Mouse (Mus musculus) myocyte (in vitro differentiated cells): Measurements from ENCODE around the gene Dido1. TPM values are rescaled to one million over a fixed set of nuclear protein-coding genes. Genes with fewer than 3 reads are reported as not detected.
"Not testable (repeated sequence)": the region's sequence is repeated elsewhere in the genome, so short reads cannot be mapped to it uniquely, and the experiment has no call there.

Experiments used
- H3K27me3 ChIP-seq: one replicate; pipeline ENCODE4 v1.6.1; 2011; ENCODE audit not compliant: control insufficient read depth, insufficient read depth, insufficient read length
- H3K36me3 ChIP-seq: one replicate; pipeline ENCODE4 v1.6.1; 2011; ENCODE audit not compliant: control insufficient read depth, insufficient read depth
- H3K4me2 ChIP-seq: one replicate; pipeline ENCODE4 v1.6.1; 2011; ENCODE audit warnings: low read depth, control low read depth
- H3K4me3 ChIP-seq: one replicate; pipeline ENCODE4 v1.5.1; 2011; ENCODE audit warnings: mild to moderate bottlenecking, control low read depth, moderate library complexity
- H3K79me2 ChIP-seq: one replicate; pipeline ENCODE4 v1.6.1; 2011; ENCODE audit not compliant: control insufficient read depth, insufficient read depth
- H3ac ChIP-seq: one replicate; pipeline ENCODE4 v1.6.1; 2011; ENCODE audit not compliant: control insufficient read depth, insufficient read length
- CEBPB ChIP-seq: IDR thresholded peaks from 2 replicates; pipeline ENCODE4 v1.6.1; 2011; ENCODE audit warnings: mild to moderate bottlenecking, moderate library complexity; ENCODE audit not compliant: poor library complexity, insufficient read depth, severe bottlenecking
- E2F4 ChIP-seq: IDR thresholded peaks from one replicate; pipeline ENCODE4 v1.6.1; 2011; ENCODE audit warnings: mild to moderate bottlenecking, control low read depth, moderate library complexity; ENCODE audit not compliant: insufficient read depth
- MAX ChIP-seq: IDR thresholded peaks from one replicate; pipeline ENCODE4 v1.6.1; 2011; ENCODE audit warnings: low read depth, mild to moderate bottlenecking, control low read depth
- MYOD1 ChIP-seq, 3 experiments: IDR thresholded peaks; one replicate each; pipeline ENCODE4 v1.6.1; 2011; ENCODE audit warnings: control low read depth in 2 of 3, low read depth in 2 of 3, mild to moderate bottlenecking in 2 of 3, moderate library complexity in 1 of 3; ENCODE audit not compliant: insufficient read length in 2 of 3, control insufficient read depth in 1 of 3
- MYOG ChIP-seq, 3 experiments: IDR thresholded peaks; one replicate each; pipeline ENCODE4 v1.6.1; 2011; ENCODE audit warnings: control low read depth in 2 of 3, low read depth in 2 of 3, mild to moderate bottlenecking in 2 of 3; ENCODE audit not compliant: insufficient read length in 2 of 3, control insufficient read depth in 1 of 3, insufficient read depth in 1 of 3
- POLR2A ChIP-seq: IDR thresholded peaks from one replicate; pipeline ENCODE4 v1.6.1; 2011; ENCODE audit warnings: low read depth, mild to moderate bottlenecking, control low read depth, moderate library complexity; ENCODE audit not compliant: insufficient read length
- POLR2AphosphoS2 ChIP-seq: IDR thresholded peaks from one replicate; pipeline ENCODE4 v1.6.1; 2011; ENCODE audit warnings: low read depth, control low read depth; ENCODE audit not compliant: insufficient read length
- REST ChIP-seq: IDR thresholded peaks from one replicate; pipeline ENCODE4 v1.6.1; 2011; ENCODE audit warnings: mild to moderate bottlenecking, control low read depth, moderate library complexity; ENCODE audit not compliant: insufficient read depth, insufficient read length
- SRF ChIP-seq: IDR thresholded peaks from one replicate; pipeline ENCODE4 v1.6.1; 2011; ENCODE audit warnings: low read depth; ENCODE audit not compliant: control insufficient read depth, insufficient read length
- TCF12 ChIP-seq: IDR thresholded peaks from one replicate; pipeline ENCODE4 v1.6.1; 2011; ENCODE audit warnings: mild to moderate bottlenecking, control low read depth; ENCODE audit not compliant: poor library complexity, insufficient read depth, severe bottlenecking
- TCF3 ChIP-seq: IDR thresholded peaks from one replicate; pipeline ENCODE4 v1.6.1; 2011; ENCODE audit warnings: low read depth, control low read depth; ENCODE audit not compliant: insufficient read length
- USF1 ChIP-seq: IDR thresholded peaks from one replicate; pipeline ENCODE4 v1.6.1; 2011; ENCODE audit warnings: low read depth, mild to moderate bottlenecking, control low read depth, moderate library complexity
- polyA plus RNA-seq: library from polyadenylated mRNA; unstranded; fragments of >200 nt; fragmentation: generic; extraction: Trizol; gene quantifications from one replicate; pipeline ENCODE4 v1.2.1, GENCODE M21; 2012; ENCODE audit warnings: missing spikeins

Gene Dido1
- polyA plus RNA-seq, 1 experiment: 9.3 TPM

DNA sequence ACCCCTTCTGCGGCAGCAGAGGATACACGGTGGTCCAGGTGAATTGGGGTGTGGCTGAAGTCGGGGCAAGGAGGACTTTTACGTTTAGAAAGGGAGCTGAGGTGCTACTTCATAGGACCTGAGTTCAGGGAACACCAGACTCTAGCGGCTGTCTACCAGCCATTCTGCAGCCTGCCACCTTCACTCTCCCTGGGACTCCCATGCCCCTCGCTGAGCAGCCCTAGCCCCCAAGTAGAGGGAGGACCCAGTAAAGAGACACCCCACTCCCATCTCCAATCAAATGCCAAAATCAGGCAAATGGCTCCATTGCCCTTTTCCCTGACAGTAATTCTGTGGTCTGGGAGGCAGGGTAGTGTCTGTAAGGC, 15.6 kb upstream of the Dido1 start:
- no peak overlapping the region for H3K4me3 ChIP-seq
- peaks cover 27% of the 10 kb centered on the region for H3K36me3 ChIP-seq
- H3K4me2 ChIP-seq: peak overlapping the region; percentile 38
- H3ac ChIP-seq: no peak overlapping the region
- TF ChIP-seq POLR2A: no peak
- no peak for TF ChIP-seq TCF12
- no peak for TF ChIP-seq MAX
- no peaks in the 10 kb centered on the region for H3K79me2 ChIP-seq
- H3K27me3 ChIP-seq: no peaks in the 10 kb centered on the region

DNA sequence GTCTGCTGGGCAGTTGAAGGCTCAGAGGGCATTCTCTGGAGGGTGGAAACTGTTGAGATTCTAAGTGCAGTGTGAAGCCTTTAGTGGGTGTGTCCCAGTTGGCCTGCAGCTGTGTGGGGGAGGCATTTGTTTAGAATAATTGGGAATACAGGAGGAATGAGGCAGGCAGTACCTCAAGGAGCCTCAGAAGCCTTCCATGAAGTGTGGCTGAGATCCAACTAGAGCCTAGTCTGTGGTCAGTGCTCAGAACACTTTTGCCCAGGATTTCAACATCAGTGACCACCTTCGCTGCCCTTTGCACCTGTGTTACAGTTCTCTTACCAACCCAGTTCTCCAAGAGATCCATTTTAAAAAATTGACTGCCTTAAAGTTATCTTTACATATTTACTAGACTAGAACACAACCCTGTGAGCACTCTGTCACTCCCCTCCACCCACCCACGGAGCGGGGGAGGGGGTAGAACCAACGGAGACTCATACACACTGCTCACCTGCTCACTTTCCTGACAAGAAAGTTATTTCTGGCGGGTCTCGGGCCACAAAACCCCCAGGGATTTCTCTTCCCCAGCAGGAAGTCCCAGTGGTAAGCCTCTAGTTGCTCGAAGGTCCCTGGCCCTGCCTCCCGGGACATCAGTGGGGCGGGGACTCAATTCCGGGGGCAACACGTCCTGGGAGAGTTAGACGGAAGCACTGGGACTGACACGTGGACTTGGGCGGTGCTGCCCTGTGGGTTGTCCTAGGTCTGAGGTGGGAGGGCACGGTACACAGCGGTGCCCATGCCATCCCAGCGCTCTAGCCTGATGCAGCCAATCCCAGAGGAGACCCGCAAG, 15.0 kb upstream of the Dido1 start, which contains the start of gene Slc17a9:
Gene Slc17a9 (plus strand): TSS at position 679 of the 829 bp plus-strand sequence.
- no peak for TF ChIP-seq TCF12
- TF ChIP-seq POLR2AphosphoS2: peak; percentile 95
- TF ChIP-seq TCF3: no peak
- peak within 1 kb of the TSS; percentile 38 for H3K4me2 ChIP-seq
- H3K4me3 ChIP-seq: no peak within 1 kb of the TSS
- H3ac ChIP-seq: no peak within 1 kb of the TSS
- peaks cover 33% of the 10 kb centered on the region for H3K36me3 ChIP-seq
- H3K79me2 ChIP-seq: no peaks in the 10 kb centered on the region
- no peaks in the 10 kb centered on the region for H3K27me3 ChIP-seq

DNA sequence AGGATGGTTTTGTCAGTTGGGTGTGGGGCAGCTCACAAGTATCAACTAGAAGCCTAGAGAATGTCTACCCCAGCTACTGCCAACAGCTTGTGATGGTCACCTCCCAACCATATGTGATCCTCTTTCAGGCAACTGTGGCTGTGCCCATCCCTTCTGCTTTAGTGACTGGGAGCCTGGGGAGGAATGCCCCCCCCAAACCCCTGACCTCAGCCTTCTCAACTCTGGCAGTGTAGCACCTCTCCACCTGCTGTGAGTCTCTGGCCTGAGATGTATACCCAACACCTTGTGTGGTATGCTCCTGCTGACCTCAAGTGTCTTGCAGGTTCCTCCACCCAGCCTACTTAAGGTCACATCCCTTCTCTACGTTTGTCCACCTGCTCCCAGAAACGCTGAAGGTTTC, 14.1 kb upstream of the Dido1 start:
- H3K4me3 ChIP-seq: no peak overlapping the region
- no peak for TF ChIP-seq SRF
- TF ChIP-seq POLR2AphosphoS2: no peak
- no peak for TF ChIP-seq CEBPB
- TF ChIP-seq E2F4: no peak
- TF ChIP-seq MYOD1 (IDR thresholded peaks at IDR 0.05; ENCODE audit: control insufficient read depth in 1 of 3, insufficient read length in 2 of 3, low read depth in 2 of 3): no peak
- TF ChIP-seq REST: no peak
- no peak for TF ChIP-seq TCF12
- no peak for TF ChIP-seq MAX
- no peak for TF ChIP-seq TCF3
- no peak for TF ChIP-seq POLR2A
- TF ChIP-seq MYOG (IDR thresholded peaks at IDR 0.05; ENCODE audit: control insufficient read depth in 1 of 3, insufficient read depth in 1 of 3, insufficient read length in 2 of 3, low read depth in 2 of 3): no peak
- no peak for TF ChIP-seq USF1
- no peaks in the 10 kb centered on the region for H3K79me2 ChIP-seq
- H3K27me3 ChIP-seq: no peaks in the 10 kb centered on the region
- no peak overlapping the region for H3ac ChIP-seq
- no peak overlapping the region for H3K4me2 ChIP-seq
- peaks cover 38% of the 10 kb centered on the region for H3K36me3 ChIP-seq

DNA sequence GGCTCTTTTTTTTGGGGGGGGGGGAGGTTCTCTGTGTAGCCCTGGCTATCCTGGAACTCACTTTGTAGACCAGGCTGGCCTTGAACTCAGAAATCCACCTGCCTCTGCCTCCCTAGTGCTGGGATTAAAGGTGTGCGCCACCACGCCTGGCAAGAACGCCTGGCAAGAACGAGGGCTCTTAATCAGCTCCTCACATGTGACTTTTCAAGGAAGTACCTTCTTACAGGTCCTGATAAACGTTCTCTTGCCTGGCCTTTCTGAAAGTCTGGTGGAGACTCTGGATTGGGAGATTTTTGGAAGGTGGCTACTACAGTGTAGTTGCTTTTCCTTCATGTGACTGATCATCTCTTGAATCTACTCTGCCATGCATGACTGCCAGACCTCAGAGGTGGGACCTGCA, 12.9 kb upstream of the Dido1 start:
- H3K79me2 ChIP-seq, H3K4me2 ChIP-seq, H3ac ChIP-seq, H3K4me3 ChIP-seq, H3K27me3 ChIP-seq: not testable (repeated sequence)
- H3K36me3 ChIP-seq: peaks cover 43% of the 10 kb centered on the region

DNA sequence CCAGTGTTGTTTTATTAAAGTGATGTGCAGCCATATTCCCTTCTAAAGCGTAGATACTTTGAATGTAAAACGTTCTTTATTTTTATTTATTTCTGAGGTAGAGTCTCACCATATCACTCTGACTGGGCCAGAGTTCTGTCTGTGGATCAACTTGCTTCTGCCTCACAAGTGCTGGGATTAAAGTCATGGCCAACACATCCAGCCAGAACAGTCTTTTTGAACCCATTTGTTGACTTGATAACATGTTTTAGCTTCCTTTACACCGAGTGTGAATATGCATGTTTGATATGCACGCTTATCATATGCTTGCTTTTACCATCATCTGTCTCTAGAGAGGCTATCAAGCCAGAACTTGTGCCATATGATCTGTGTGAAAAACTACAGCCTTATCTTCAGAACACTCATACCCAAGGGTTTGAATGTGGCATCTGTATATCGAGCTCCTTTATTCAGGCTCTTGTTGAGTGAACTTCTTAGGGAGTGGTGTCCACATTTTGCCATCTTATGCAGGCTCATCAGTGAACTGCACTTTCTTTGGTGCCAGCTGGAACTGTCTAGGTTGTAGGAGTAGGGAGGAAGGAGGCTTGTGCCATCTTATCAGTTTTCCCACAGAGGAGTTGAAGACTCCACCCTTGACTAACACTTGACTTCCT, 2.4 kb upstream of the Dido1 start:
- Histone ChIP-seq H3K4me2 (no peak overlapping the region), H3K79me2 (peaks cover 55% of the 10 kb centered on the region), H3K36me3 (peaks cover 20% of the 10 kb centered on the region), H3K4me3 (peak overlapping the region; percentile 96), H3K27me3 (no peaks in the 10 kb centered on the region), H3ac (no peak overlapping the region)
- no peak for TF ChIP-seq POLR2AphosphoS2
- no peak for TF ChIP-seq MYOG (IDR thresholded peaks at IDR 0.05; ENCODE audit: control insufficient read depth in 1 of 3, insufficient read depth in 1 of 3, insufficient read length in 2 of 3, low read depth in 2 of 3)
- TF ChIP-seq MYOD1 (IDR thresholded peaks at IDR 0.05; ENCODE audit: control insufficient read depth in 1 of 3, insufficient read length in 2 of 3, low read depth in 2 of 3): no peak
- no peak for TF ChIP-seq E2F4
- no peak for TF ChIP-seq REST
- no peak for TF ChIP-seq CEBPB
- no peak for TF ChIP-seq TCF12
- no peak for TF ChIP-seq TCF3
- no peak for TF ChIP-seq MAX
- TF ChIP-seq POLR2A: no peak
- no peak for TF ChIP-seq USF1
- no peak for TF ChIP-seq SRF
